Mouse (Mus musculus): ENCODE data around the gene Zdhhc23.

- no peak for TF ChIP-seq MAFK (IDR thresholded peaks at IDR 0.05; ENCODE audit: insufficient read depth, low read depth, low read length)
- TF ChIP-seq ZC3H11A (IDR thresholded peaks at IDR 0.05; ENCODE audit: borderline replicate concordance, low read depth, low read length) = no peak
- TF ChIP-seq HCFC1 (IDR thresholded peaks at IDR 0.05; ENCODE audit: borderline replicate concordance, insufficient read depth, low read length) = no peak
Measured at GRCm38 (mm10) chr16:43930577-43930976, 49.0 kb downstream of the Zdhhc23 start.

Data from ES-E14 (cell line).